Mouse (Mus musculus): Measurements from ENCODE around the gene Gm45140. TPM values are rescaled to one million over a fixed set of nuclear protein-coding genes. Genes with fewer than 3 reads are reported as not detected.

The Gm45140 gene
- polyA plus RNA-seq (2014; fragmentation: Nextera tagmentation; extraction: Ambion mirVana) = 2.0 and 4.6 TPM in 2 replicates

- Histone ChIP-seq H3K9me3 (ENCODE audit: control insufficient read depth, low read length) (no peaks in the 10 kb centered on the region), H3K36me3 (ENCODE audit: control insufficient read depth, insufficient read depth, low read length) (peaks cover 44% of the 10 kb centered on the region), H3K4me3 (replicated peaks; ENCODE audit: low read depth, low read length) (no peak within 1 kb of the TSS), H3K27ac (replicated peaks; ENCODE audit: low read depth, low read length) (no peak within 1 kb of the TSS), H3K4me2 (ENCODE audit: low read length) (no peak within 1 kb of the TSS), H3K9ac (replicated peaks; ENCODE audit: low read length) (no peak within 1 kb of the TSS), H3K4me1 (ENCODE audit: control insufficient read depth, insufficient read depth, low read length) (peaks cover 7% of the 10 kb centered on the region; the same call in 1 of the 2 replicates), H3K27me3 (ENCODE audit: control insufficient read depth, insufficient read depth, low read length) (no peaks in the 10 kb centered on the region)
- no peak for DNase-seq
- ATAC-seq (ENCODE audit: low FRiP score, low TSS enrichment) = no peak
- WGBS = 96% methylated on average over 7 of the region's 7 CpGs
Measured at GRCm38 (mm10) chr6:87835695-87836094, at the start of gene Gm45140. TSS of gene Gm45140 (minus strand) at chr6:87835795.

- no peak overlapping the region for H3K9ac ChIP-seq (replicated peaks; ENCODE audit: low read length)
- DNase-seq = peak; percentile 43
- no peak overlapping the region for H3K4me3 ChIP-seq (replicated peaks; ENCODE audit: low read depth, low read length)
- no peak for ATAC-seq (ENCODE audit: low FRiP score, low TSS enrichment)
- H3K4me2 ChIP-seq (ENCODE audit: low read length) = no peak overlapping the region
- 47% methylated on average over 4 of the region's 4 CpGs for WGBS
- H3K9me3 ChIP-seq (ENCODE audit: control insufficient read depth, low read length) = no peaks in the 10 kb centered on the region
- no peaks in the 10 kb centered on the region for H3K4me1 ChIP-seq (ENCODE audit: control insufficient read depth, insufficient read depth, low read length)
- H3K27me3 ChIP-seq (ENCODE audit: control insufficient read depth, insufficient read depth, low read length) = no peaks in the 10 kb centered on the region
- no peak overlapping the region for H3K27ac ChIP-seq (replicated peaks; ENCODE audit: low read depth, low read length)
- no peaks in the 10 kb centered on the region for H3K36me3 ChIP-seq (ENCODE audit: control insufficient read depth, insufficient read depth, low read length)
Measured at GRCm38 (mm10) chr6:87882816-87883215, 47.2 kb upstream of the Gm45140 start.

GRCm38 (mm10) chr6:87882221-87882620 lies 46.6 kb upstream of the Gm45140 start:
- Histone ChIP-seq H3K4me2 (ENCODE audit: low read length) (no peak overlapping the region), H3K4me3 (replicated peaks; ENCODE audit: low read depth, low read length) (no peak overlapping the region), H3K27me3 (ENCODE audit: control insufficient read depth, insufficient read depth, low read length) (no peaks in the 10 kb centered on the region), H3K27ac (replicated peaks; ENCODE audit: low read depth, low read length) (no peak overlapping the region), H3K9ac (replicated peaks; ENCODE audit: low read length) (no peak overlapping the region), H3K4me1 (ENCODE audit: control insufficient read depth, insufficient read depth, low read length) (no peaks in the 10 kb centered on the region), H3K9me3 (ENCODE audit: control insufficient read depth, low read length) (no peaks in the 10 kb centered on the region), H3K36me3 (ENCODE audit: control insufficient read depth, insufficient read depth, low read length) (no peaks in the 10 kb centered on the region)
- ATAC-seq (ENCODE audit: low FRiP score, low TSS enrichment) = no peak
- 73% methylated on average over 3 of the region's 3 CpGs for WGBS
- DNase-seq = no peak

- Histone ChIP-seq H3K4me2 (ENCODE audit: low read length) (no peak overlapping the region), H3K9ac (replicated peaks; ENCODE audit: low read length) (no peak overlapping the region), H3K4me1 (ENCODE audit: control insufficient read depth, insufficient read depth, low read length) (no peaks in the 10 kb centered on the region), H3K36me3 (ENCODE audit: control insufficient read depth, insufficient read depth, low read length) (no peaks in the 10 kb centered on the region), H3K27ac (replicated peaks; ENCODE audit: low read depth, low read length) (no peak overlapping the region), H3K9me3 (ENCODE audit: control insufficient read depth, low read length) (no peaks in the 10 kb centered on the region), H3K27me3 (ENCODE audit: control insufficient read depth, insufficient read depth, low read length) (no peaks in the 10 kb centered on the region), H3K4me3 (replicated peaks; ENCODE audit: low read depth, low read length) (no peak overlapping the region)
- ATAC-seq (ENCODE audit: low FRiP score, low TSS enrichment) (no peak), DNase-seq (no peak)
- WGBS = 72% methylated on average over 3 of the region's 3 CpGs
Measured at GRCm38 (mm10) chr6:87879628-87880027, 44.0 kb upstream of the Gm45140 start.

GRCm38 (mm10) chr6:87879010-87879409 lies 43.4 kb upstream of the Gm45140 start:
- DNase-seq = no peak
- no peaks in the 10 kb centered on the region for H3K4me1 ChIP-seq (ENCODE audit: control insufficient read depth, insufficient read depth, low read length)
- no peaks in the 10 kb centered on the region for H3K36me3 ChIP-seq (ENCODE audit: control insufficient read depth, insufficient read depth, low read length)
- H3K27ac ChIP-seq (replicated peaks; ENCODE audit: low read depth, low read length) = no peak overlapping the region
- WGBS = 59% methylated on average over 4 of the region's 4 CpGs
- H3K27me3 ChIP-seq (ENCODE audit: control insufficient read depth, insufficient read depth, low read length) = no peaks in the 10 kb centered on the region
- H3K4me3 ChIP-seq (replicated peaks; ENCODE audit: low read depth, low read length) = no peak overlapping the region
- H3K4me2 ChIP-seq (ENCODE audit: low read length) = no peak overlapping the region
- H3K9me3 ChIP-seq (ENCODE audit: control insufficient read depth, low read length) = no peaks in the 10 kb centered on the region
- ATAC-seq (ENCODE audit: low FRiP score, low TSS enrichment) = no peak
- no peak overlapping the region for H3K9ac ChIP-seq (replicated peaks; ENCODE audit: low read length)

GRCm38 (mm10) chr6:87876068-87876643 lies 40.6 kb upstream of the Gm45140 start:
- WGBS = 83% methylated on average over 13 of the region's 13 CpGs
- Histone ChIP-seq H3K27ac (replicated peaks; ENCODE audit: low read depth, low read length) (no peak overlapping the region), H3K27me3 (ENCODE audit: control insufficient read depth, insufficient read depth, low read length) (no peaks in the 10 kb centered on the region), H3K4me2 (ENCODE audit: low read length) (no peak overlapping the region), H3K4me3 (replicated peaks; ENCODE audit: low read depth, low read length) (no peak overlapping the region), H3K9ac (replicated peaks; ENCODE audit: low read length) (no peak overlapping the region), H3K36me3 (ENCODE audit: control insufficient read depth, insufficient read depth, low read length) (no peaks in the 10 kb centered on the region), H3K9me3 (ENCODE audit: control insufficient read depth, low read length) (no peaks in the 10 kb centered on the region), H3K4me1 (ENCODE audit: control insufficient read depth, insufficient read depth, low read length) (no peaks in the 10 kb centered on the region)
- no peak for DNase-seq
- ATAC-seq (ENCODE audit: low FRiP score, low TSS enrichment) = no peak

GRCm38 (mm10) chr6:87875562-87875961 lies 40.0 kb upstream of the Gm45140 start:
- H3K4me2 ChIP-seq (ENCODE audit: low read length) = no peak overlapping the region
- no peak overlapping the region for H3K27ac ChIP-seq (replicated peaks; ENCODE audit: low read depth, low read length)
- H3K9ac ChIP-seq (replicated peaks; ENCODE audit: low read length) = no peak overlapping the region
- no peaks in the 10 kb centered on the region for H3K36me3 ChIP-seq (ENCODE audit: control insufficient read depth, insufficient read depth, low read length)
- no peaks in the 10 kb centered on the region for H3K4me1 ChIP-seq (ENCODE audit: control insufficient read depth, insufficient read depth, low read length)
- no peak for ATAC-seq (ENCODE audit: low FRiP score, low TSS enrichment)
- no peak overlapping the region for H3K4me3 ChIP-seq (replicated peaks; ENCODE audit: low read depth, low read length)
- no peaks in the 10 kb centered on the region for H3K27me3 ChIP-seq (ENCODE audit: control insufficient read depth, insufficient read depth, low read length)
- no peaks in the 10 kb centered on the region for H3K9me3 ChIP-seq (ENCODE audit: control insufficient read depth, low read length)
- no peak for DNase-seq
- WGBS = 91% methylated on average over 7 of the region's 7 CpGs

GRCm38 (mm10) chr6:87875083-87875482 lies 39.5 kb upstream of the Gm45140 start:
- DNase-seq (no peak), ATAC-seq (ENCODE audit: low FRiP score, low TSS enrichment) (no peak)
- no peak overlapping the region for H3K9ac ChIP-seq (replicated peaks; ENCODE audit: low read length)
- no peak overlapping the region for H3K4me3 ChIP-seq (replicated peaks; ENCODE audit: low read depth, low read length)
- no peak overlapping the region for H3K27ac ChIP-seq (replicated peaks; ENCODE audit: low read depth, low read length)
- H3K27me3 ChIP-seq (ENCODE audit: control insufficient read depth, insufficient read depth, low read length) = no peaks in the 10 kb centered on the region
- no peak overlapping the region for H3K4me2 ChIP-seq (ENCODE audit: low read length)
- H3K36me3 ChIP-seq (ENCODE audit: control insufficient read depth, insufficient read depth, low read length) = no peaks in the 10 kb centered on the region
- no peaks in the 10 kb centered on the region for H3K9me3 ChIP-seq (ENCODE audit: control insufficient read depth, low read length)
- H3K4me1 ChIP-seq (ENCODE audit: control insufficient read depth, insufficient read depth, low read length) = no peaks in the 10 kb centered on the region
- 82% methylated on average over 1 of the region's 1 CpGs for WGBS

- Histone ChIP-seq H3K36me3 (ENCODE audit: control insufficient read depth, insufficient read depth, low read length) (no peaks in the 10 kb centered on the region), H3K27me3 (ENCODE audit: control insufficient read depth, insufficient read depth, low read length) (no peaks in the 10 kb centered on the region), H3K4me3 (replicated peaks; ENCODE audit: low read depth, low read length) (no peak overlapping the region), H3K4me2 (ENCODE audit: low read length) (no peak overlapping the region), H3K9me3 (ENCODE audit: control insufficient read depth, low read length) (no peaks in the 10 kb centered on the region), H3K4me1 (ENCODE audit: control insufficient read depth, insufficient read depth, low read length) (no peaks in the 10 kb centered on the region), H3K27ac (replicated peaks; ENCODE audit: low read depth, low read length) (no peak overlapping the region), H3K9ac (replicated peaks; ENCODE audit: low read length) (no peak overlapping the region)
- DNase-seq = no peak
- WGBS = 90% methylated on average over 2 of the region's 2 CpGs
- no peak for ATAC-seq (ENCODE audit: low FRiP score, low TSS enrichment)
Measured at GRCm38 (mm10) chr6:87873963-87874362, 38.4 kb upstream of the Gm45140 start.
